Mouse (Mus musculus): ENCODE data around the gene 3110082I17Rik. TPM values are rescaled to one million over a fixed set of nuclear protein-coding genes. Genes with fewer than 3 reads are reported as not detected.

The 3110082I17Rik gene
- 4.8 and 6.0 TPM in 2 replicates for polyA plus RNA-seq (2012; rRNA removed)

- no peak for TF ChIP-seq POLR2A (IDR thresholded peaks at IDR 0.05; ENCODE audit: low read depth, low read length)
- TF ChIP-seq CTCF (conservative IDR thresholded peaks at IDR 0.05; ENCODE audit: insufficient read depth, insufficient read length, low read depth, low read length): no peak
- peak; percentile 99 for DNase-seq
- 5% methylated on average over 42 of the region's 42 CpGs for WGBS
- 0 out of 2 replicates have a peak, but pooled peaks cover 3% of the 10 kb centered on the region for H3K4me1 ChIP-seq (ENCODE audit: control insufficient read depth, insufficient read depth, low read length)
- H3K27me3 ChIP-seq (replicated peaks; ENCODE audit: control insufficient read depth, insufficient read depth, low read length): no peaks in the 10 kb centered on the region
- H3K27ac ChIP-seq (ENCODE audit: insufficient read depth, low read depth, low read length): no peak within 1 kb of the TSS
- peak within 1 kb of the TSS; percentile 67 for H3K4me3 ChIP-seq (ENCODE audit: insufficient read depth, low read depth, low read length)
- H3K36me3 ChIP-seq (ENCODE audit: control insufficient read depth, insufficient read depth, low read length): no peaks in the 10 kb centered on the region
These were observed at the start of gene 3110082I17Rik for GRCm38 (mm10) chr5:139460384-139461067. Gene 3110082I17Rik, minus strand, starts transcription at chr5:139460527.

- Histone ChIP-seq H3K27me3 (replicated peaks; ENCODE audit: control insufficient read depth, insufficient read depth, low read length) (no peaks in the 10 kb centered on the region), H3K36me3 (ENCODE audit: control insufficient read depth, insufficient read depth, low read length) (no peaks in the 10 kb centered on the region), H3K27ac (ENCODE audit: insufficient read depth, low read depth, low read length) (no peak overlapping the region), H3K4me1 (ENCODE audit: control insufficient read depth, insufficient read depth, low read length) (no peaks in the 10 kb centered on the region), H3K4me3 (ENCODE audit: insufficient read depth, low read depth, low read length) (no peak overlapping the region)
- 21% methylated on average over 5 of the region's 5 CpGs for WGBS
- no peak for TF ChIP-seq POLR2A (IDR thresholded peaks at IDR 0.05; ENCODE audit: low read depth, low read length)
- no peak for TF ChIP-seq CTCF (conservative IDR thresholded peaks at IDR 0.05; ENCODE audit: insufficient read depth, insufficient read length, low read depth, low read length)
- no peak for DNase-seq
These were observed 45.9 kb upstream of the 3110082I17Rik start for GRCm38 (mm10) chr5:139506207-139506606.

GRCm38 (mm10) chr5:139505073-139505606 is 44.8 kb upstream of the 3110082I17Rik start:
- DNase-seq: peak; percentile 82
- no peak overlapping the region for H3K27ac ChIP-seq (ENCODE audit: insufficient read depth, low read depth, low read length)
- no peaks in the 10 kb centered on the region for H3K4me1 ChIP-seq (ENCODE audit: control insufficient read depth, insufficient read depth, low read length)
- H3K4me3 ChIP-seq (ENCODE audit: insufficient read depth, low read depth, low read length): no peak overlapping the region
- no peaks in the 10 kb centered on the region for H3K36me3 ChIP-seq (ENCODE audit: control insufficient read depth, insufficient read depth, low read length)
- WGBS: 4% methylated on average over 14 of the region's 14 CpGs
- TF ChIP-seq CTCF (conservative IDR thresholded peaks at IDR 0.05; ENCODE audit: insufficient read depth, insufficient read length, low read depth, low read length) (peak; percentile 84), POLR2A (IDR thresholded peaks at IDR 0.05; ENCODE audit: low read depth, low read length) (no peak)
- H3K27me3 ChIP-seq (replicated peaks; ENCODE audit: control insufficient read depth, insufficient read depth, low read length): no peaks in the 10 kb centered on the region

- no peak overlapping the region for H3K4me3 ChIP-seq (ENCODE audit: insufficient read depth, low read depth, low read length)
- H3K4me1 ChIP-seq (ENCODE audit: control insufficient read depth, insufficient read depth, low read length): no peaks in the 10 kb centered on the region
- H3K36me3 ChIP-seq (ENCODE audit: control insufficient read depth, insufficient read depth, low read length): no peaks in the 10 kb centered on the region
- 62% methylated on average over 14 of the region's 14 CpGs for WGBS
- no peak for DNase-seq
- H3K27me3 ChIP-seq (replicated peaks; ENCODE audit: control insufficient read depth, insufficient read depth, low read length): no peaks in the 10 kb centered on the region
- H3K27ac ChIP-seq (ENCODE audit: insufficient read depth, low read depth, low read length): no peak overlapping the region
- TF ChIP-seq POLR2A (IDR thresholded peaks at IDR 0.05; ENCODE audit: low read depth, low read length): no peak
- TF ChIP-seq CTCF (conservative IDR thresholded peaks at IDR 0.05; ENCODE audit: insufficient read depth, insufficient read length, low read depth, low read length): no peak
These were observed 42.0 kb upstream of the 3110082I17Rik start for GRCm38 (mm10) chr5:139502281-139502680.

GRCm38 (mm10) chr5:139498791-139499190 is 38.5 kb upstream of the 3110082I17Rik start:
- Histone ChIP-seq H3K36me3 (ENCODE audit: control insufficient read depth, insufficient read depth, low read length) (no peaks in the 10 kb centered on the region), H3K27me3 (replicated peaks; ENCODE audit: control insufficient read depth, insufficient read depth, low read length) (no peaks in the 10 kb centered on the region), H3K27ac (ENCODE audit: insufficient read depth, low read depth, low read length) (no peak overlapping the region), H3K4me1 (ENCODE audit: control insufficient read depth, insufficient read depth, low read length) (no peaks in the 10 kb centered on the region), H3K4me3 (ENCODE audit: insufficient read depth, low read depth, low read length) (no peak overlapping the region)
- TF ChIP-seq POLR2A (IDR thresholded peaks at IDR 0.05; ENCODE audit: low read depth, low read length) (no peak), CTCF (conservative IDR thresholded peaks at IDR 0.05; ENCODE audit: insufficient read depth, insufficient read length, low read depth, low read length) (no peak)
- DNase-seq: peak; percentile 74
- 25% methylated on average over 5 of the region's 5 CpGs for WGBS

GRCm38 (mm10) chr5:139496939-139497338 is 36.6 kb upstream of the 3110082I17Rik start:
- Histone ChIP-seq H3K36me3 (ENCODE audit: control insufficient read depth, insufficient read depth, low read length) (no peaks in the 10 kb centered on the region), H3K4me1 (ENCODE audit: control insufficient read depth, insufficient read depth, low read length) (no peaks in the 10 kb centered on the region), H3K27me3 (replicated peaks; ENCODE audit: control insufficient read depth, insufficient read depth, low read length) (no peaks in the 10 kb centered on the region), H3K4me3 (ENCODE audit: insufficient read depth, low read depth, low read length) (no peak overlapping the region), H3K27ac (ENCODE audit: insufficient read depth, low read depth, low read length) (no peak overlapping the region)
- TF ChIP-seq CTCF (conservative IDR thresholded peaks at IDR 0.05; ENCODE audit: insufficient read depth, insufficient read length, low read depth, low read length): no peak
- no peak for TF ChIP-seq POLR2A (IDR thresholded peaks at IDR 0.05; ENCODE audit: low read depth, low read length)
- no peak for DNase-seq
- 63% methylated on average over 5 of the region's 5 CpGs for WGBS

- no peaks in the 10 kb centered on the region for H3K27me3 ChIP-seq (replicated peaks; ENCODE audit: control insufficient read depth, insufficient read depth, low read length)
- no peak for TF ChIP-seq POLR2A (IDR thresholded peaks at IDR 0.05; ENCODE audit: low read depth, low read length)
- no peak overlapping the region for H3K27ac ChIP-seq (ENCODE audit: insufficient read depth, low read depth, low read length)
- H3K36me3 ChIP-seq (ENCODE audit: control insufficient read depth, insufficient read depth, low read length): no peaks in the 10 kb centered on the region
- no peak overlapping the region for H3K4me3 ChIP-seq (ENCODE audit: insufficient read depth, low read depth, low read length)
- no peaks in the 10 kb centered on the region for H3K4me1 ChIP-seq (ENCODE audit: control insufficient read depth, insufficient read depth, low read length)
- WGBS: 10% methylated on average over 22 of the region's 22 CpGs
- peak; percentile 34 for DNase-seq
These were observed 34.8 kb upstream of the 3110082I17Rik start for GRCm38 (mm10) chr5:139495019-139495669.
